Mouse (Mus musculus): ENCODE data around the gene Cul3. TPM values are rescaled to one million over a fixed set of nuclear protein-coding genes. Genes with fewer than 3 reads are reported as not detected.
A peak's percentile ranks its signal among the peaks of the same experiment; 100 is the strongest.

The Cul3 gene
- total and polyA plus RNA-seq, 2 experiments from 2014 or later = 27.1 to 27.6 TPM

- 37% methylated on average over 3 of the region's 3 CpGs for WGBS
- no peak for DNase-seq (ENCODE audit: low spot score)
- H3K9me3 ChIP-seq (replicated peaks; ENCODE audit: control insufficient read depth, low read length) = no peaks in the 10 kb centered on the region
- no peak overlapping the region for H3K27ac ChIP-seq (ENCODE audit: low read depth)
- H3K9ac ChIP-seq (replicated peaks; ENCODE audit: low read depth, low read length) = no peak overlapping the region
- no peak overlapping the region for H3K4me3 ChIP-seq (ENCODE audit: low read depth, low read length)
- TF ChIP-seq EP300 (IDR thresholded peaks at IDR 0.05; ENCODE audit: low read depth) (no peak), CTCF (IDR thresholded peaks at IDR 0.05; ENCODE audit: low read depth) (peak; percentile 38)
- H3K4me1 ChIP-seq (ENCODE audit: control insufficient read depth, insufficient read depth) = no peaks in the 10 kb centered on the region
- H3K27me3 ChIP-seq (ENCODE audit: control insufficient read depth, insufficient read depth, low read length) = no peaks in the 10 kb centered on the region
- H3K36me3 ChIP-seq (replicated peaks; ENCODE audit: control insufficient read depth, insufficient read depth, low read length) = no peaks in the 10 kb centered on the region
- no peak for ATAC-seq (ENCODE audit: insufficient read depth, low read depth)
- no peak overlapping the region for H3K4me2 ChIP-seq (ENCODE audit: low read depth, low read length)
Measured at GRCm38 (mm10) chr1:80244123-80244522, 96.2 kb downstream of the Cul3 start.

GRCm38 (mm10) chr1:80241579-80241978 lies 98.7 kb downstream of the Cul3 start:
- Histone ChIP-seq H3K36me3 (replicated peaks; ENCODE audit: control insufficient read depth, insufficient read depth, low read length) (no peaks in the 10 kb centered on the region), H3K27me3 (ENCODE audit: control insufficient read depth, insufficient read depth, low read length) (no peaks in the 10 kb centered on the region), H3K4me1 (ENCODE audit: control insufficient read depth, insufficient read depth) (no peaks in the 10 kb centered on the region), H3K4me2 (ENCODE audit: low read depth, low read length) (no peak overlapping the region), H3K9ac (replicated peaks; ENCODE audit: low read depth, low read length) (no peak overlapping the region), H3K9me3 (replicated peaks; ENCODE audit: control insufficient read depth, low read length) (no peaks in the 10 kb centered on the region), H3K27ac (ENCODE audit: low read depth) (no peak overlapping the region), H3K4me3 (ENCODE audit: low read depth, low read length) (no peak overlapping the region)
- TF ChIP-seq EP300 (IDR thresholded peaks at IDR 0.05; ENCODE audit: low read depth) = no peak
- TF ChIP-seq CTCF (IDR thresholded peaks at IDR 0.05; ENCODE audit: low read depth) = no peak
- ATAC-seq (ENCODE audit: insufficient read depth, low read depth) = no peak
- WGBS = 84% methylated on average over 6 of the region's 6 CpGs
- DNase-seq (ENCODE audit: low spot score) = no peak

- 54% methylated on average over 12 of the region's 12 CpGs for WGBS
- no peak overlapping the region for H3K4me2 ChIP-seq (ENCODE audit: low read depth, low read length)
- H3K9ac ChIP-seq (replicated peaks; ENCODE audit: low read depth, low read length) = no peak overlapping the region
- H3K4me3 ChIP-seq (ENCODE audit: low read depth, low read length) = no peak overlapping the region
- no peaks in the 10 kb centered on the region for H3K36me3 ChIP-seq (replicated peaks; ENCODE audit: control insufficient read depth, insufficient read depth, low read length)
- ATAC-seq (ENCODE audit: insufficient read depth, low read depth) (no peak), DNase-seq (ENCODE audit: low spot score) (no peak)
- H3K27me3 ChIP-seq (ENCODE audit: control insufficient read depth, insufficient read depth, low read length) = no peaks in the 10 kb centered on the region
- H3K27ac ChIP-seq (ENCODE audit: low read depth) = no peak overlapping the region
- TF ChIP-seq CTCF (IDR thresholded peaks at IDR 0.05; ENCODE audit: low read depth) = no peak
- no peak for TF ChIP-seq EP300 (IDR thresholded peaks at IDR 0.05; ENCODE audit: low read depth)
- no peaks in the 10 kb centered on the region for H3K9me3 ChIP-seq (replicated peaks; ENCODE audit: control insufficient read depth, low read length)
- no peaks in the 10 kb centered on the region for H3K4me1 ChIP-seq (ENCODE audit: control insufficient read depth, insufficient read depth)
Measured at GRCm38 (mm10) chr1:80240017-80240660, 100.1 kb downstream of the Cul3 start.

GRCm38 (mm10) chr1:80239481-80239880 lies 100.8 kb downstream of the Cul3 start:
- WGBS = 63% methylated on average over 11 of the region's 11 CpGs
- H3K4me1 ChIP-seq (ENCODE audit: control insufficient read depth, insufficient read depth) = no peaks in the 10 kb centered on the region
- H3K9me3 ChIP-seq (replicated peaks; ENCODE audit: control insufficient read depth, low read length) = no peaks in the 10 kb centered on the region
- no peak overlapping the region for H3K9ac ChIP-seq (replicated peaks; ENCODE audit: low read depth, low read length)
- H3K27ac ChIP-seq (ENCODE audit: low read depth) = no peak overlapping the region
- no peak for TF ChIP-seq EP300 (IDR thresholded peaks at IDR 0.05; ENCODE audit: low read depth)
- TF ChIP-seq CTCF (IDR thresholded peaks at IDR 0.05; ENCODE audit: low read depth) = no peak
- H3K4me2 ChIP-seq (ENCODE audit: low read depth, low read length) = no peak overlapping the region
- ATAC-seq (ENCODE audit: insufficient read depth, low read depth) (no peak), DNase-seq (ENCODE audit: low spot score) (no peak)
- H3K36me3 ChIP-seq (replicated peaks; ENCODE audit: control insufficient read depth, insufficient read depth, low read length) = no peaks in the 10 kb centered on the region
- no peak overlapping the region for H3K4me3 ChIP-seq (ENCODE audit: low read depth, low read length)
- no peaks in the 10 kb centered on the region for H3K27me3 ChIP-seq (ENCODE audit: control insufficient read depth, insufficient read depth, low read length)

GRCm38 (mm10) chr1:80236951-80237702 lies 103.2 kb downstream of the Cul3 start:
- Histone ChIP-seq H3K4me2 (ENCODE audit: low read depth, low read length) (no peak overlapping the region), H3K27ac (ENCODE audit: low read depth) (no peak overlapping the region), H3K9ac (replicated peaks; ENCODE audit: low read depth, low read length) (no peak overlapping the region), H3K4me1 (ENCODE audit: control insufficient read depth, insufficient read depth) (no peaks in the 10 kb centered on the region), H3K4me3 (ENCODE audit: low read depth, low read length) (no peak overlapping the region), H3K36me3 (replicated peaks; ENCODE audit: control insufficient read depth, insufficient read depth, low read length) (no peaks in the 10 kb centered on the region), H3K9me3 (replicated peaks; ENCODE audit: control insufficient read depth, low read length) (no peaks in the 10 kb centered on the region), H3K27me3 (ENCODE audit: control insufficient read depth, insufficient read depth, low read length) (no peaks in the 10 kb centered on the region)
- ATAC-seq (ENCODE audit: insufficient read depth, low read depth) (0 out of 2 replicates have a peak, but pooled peaks have one; percentile 49), DNase-seq (ENCODE audit: low spot score) (no peak)
- TF ChIP-seq EP300 (IDR thresholded peaks at IDR 0.05; ENCODE audit: low read depth) (no peak), CTCF (IDR thresholded peaks at IDR 0.05; ENCODE audit: low read depth) (no peak)
- 47% methylated on average over 11 of the region's 11 CpGs for WGBS
